Mouse (Mus musculus) neural tube, embryonic 13.5 days (tissue): ENCODE data around the gene Gucy2e. TPM values are rescaled to one million over a fixed set of nuclear protein-coding genes. Genes with fewer than 3 reads are reported as not detected.

Experiments
- ATAC-seq: fragments of 200-750 bp; cut with Nextera tagmentation; 2 replicates; pipeline ENCODE4 v1.8.0; 2017; ENCODE audit warnings: low read depth, mild to moderate bottlenecking, moderate TSS enrichment, moderate library complexity
- H3K27ac ChIP-seq: fragments of 300-500 bp; sonication (generic); replicated peaks from 2 replicates; pipeline ENCODE4 v1.5.1; 2015; ENCODE audit warnings: moderate library complexity, mild to moderate bottlenecking, inconsistent platforms
- H3K27me3 ChIP-seq: fragments of 300-500 bp; sonication (generic); 2 replicates; pipeline ENCODE4 v1.6.1; 2015; ENCODE audit warnings: mild to moderate bottlenecking, inconsistent platforms
- H3K36me3 ChIP-seq: fragments of 300-500 bp; sonication (generic); 2 replicates; pipeline ENCODE4 v1.6.1; 2015; ENCODE audit warnings: mild to moderate bottlenecking, inconsistent platforms
- H3K4me1 ChIP-seq: fragments of 300-500 bp; sonication (generic); replicated peaks from 2 replicates; pipeline ENCODE4 v1.6.1; 2015; ENCODE audit warnings: inconsistent platforms
- H3K4me2 ChIP-seq: fragments of 300-500 bp; sonication (generic); 2 replicates; pipeline ENCODE4 v1.6.1; 2015; ENCODE audit warnings: inconsistent platforms, mild to moderate bottlenecking, moderate library complexity
- H3K4me3 ChIP-seq: fragments of 300-500 bp; sonication (generic); 2 replicates; pipeline ENCODE4 v1.5.1; 2015; ENCODE audit warnings: mild to moderate bottlenecking, inconsistent platforms
- H3K9ac ChIP-seq: fragments of 300-500 bp; sonication (generic); 2 replicates; pipeline ENCODE4 v1.6.1; 2015; ENCODE audit warnings: moderate library complexity, mild to moderate bottlenecking, inconsistent platforms
- H3K9me3 ChIP-seq: fragments of 300-500 bp; sonication (generic); 2 replicates; pipeline ENCODE4 v1.6.1; 2016; ENCODE audit warnings: inconsistent platforms
- WGBS: fragments of 180-500 bp; shearing (Covaris S2); methylation state at CpG from one replicate; pipeline ENCODE4 v1.1.7; 2015; 5-methylcytosine and 5-hydroxymethylcytosine counted together
- polyA plus RNA-seq: library from polyadenylated mRNA; unstranded; fragments of >200 nt; fragmentation: Nextera tagmentation; extraction: Ambion mirVana; gene quantifications from 2 replicates; pipeline ENCODE4 v1.2.1, GENCODE M21; 2015

Gene Gucy2e
- polyA plus RNA-seq, 1 experiment from 2014 or later, result 0.21 TPM

- under 1% methylated on average over 33 of the region's 33 CpGs for WGBS
- no peaks in the 10 kb centered on the region for H3K9me3 ChIP-seq
- ATAC-seq, result peak; percentile 94
- peaks cover 22% of the 10 kb centered on the region for H3K4me1 ChIP-seq
- peaks cover 51% of the 10 kb centered on the region for H3K27me3 ChIP-seq
- peak overlapping the region; percentile 70 for H3K9ac ChIP-seq
- peak overlapping the region; percentile 77 for H3K4me2 ChIP-seq
- no peaks in the 10 kb centered on the region for H3K36me3 ChIP-seq
- peak overlapping the region; percentile 46 for H3K4me3 ChIP-seq
- peak overlapping the region; percentile 83 for H3K27ac ChIP-seq
These were observed 1.4 kb downstream of the Gucy2e start for GRCm38 (mm10) chr11:69235285-69236060.

GRCm38 (mm10) chr11:69233141-69233540, 3.7 kb downstream of the Gucy2e start:
- 90% methylated on average over 2 of the region's 2 CpGs for WGBS
- Histone ChIP-seq H3K4me1 (peaks cover 26% of the 10 kb centered on the region), H3K4me2 (no peak overlapping the region), H3K27me3 (peaks cover 39% of the 10 kb centered on the region), H3K27ac (no peak overlapping the region), H3K36me3 (no peaks in the 10 kb centered on the region), H3K9me3 (no peaks in the 10 kb centered on the region), H3K9ac (no peak overlapping the region), H3K4me3 (no peak overlapping the region)
- no peak for ATAC-seq

GRCm38 (mm10) chr11:69230420-69230819, 6.4 kb downstream of the Gucy2e start:
- ATAC-seq, result no peak
- no peak overlapping the region for H3K9ac ChIP-seq
- no peaks in the 10 kb centered on the region for H3K36me3 ChIP-seq
- H3K4me3 ChIP-seq, result no peak overlapping the region
- 76% methylated on average over 4 of the region's 4 CpGs for WGBS
- H3K27me3 ChIP-seq, result peaks cover 27% of the 10 kb centered on the region
- no peak overlapping the region for H3K27ac ChIP-seq
- H3K4me1 ChIP-seq, result peaks cover 10% of the 10 kb centered on the region
- H3K4me2 ChIP-seq, result no peak overlapping the region
- H3K9me3 ChIP-seq, result no peaks in the 10 kb centered on the region

- Histone ChIP-seq H3K9me3 (no peaks in the 10 kb centered on the region), H3K27ac (no peak overlapping the region), H3K9ac (no peak overlapping the region), H3K4me2 (no peak overlapping the region), H3K27me3 (peaks cover 12% of the 10 kb centered on the region; the same call in 1 of the 2 replicates), H3K4me3 (no peak overlapping the region), H3K36me3 (no peaks in the 10 kb centered on the region), H3K4me1 (0 out of 2 replicates have a peak, but pooled peaks cover 4% of the 10 kb centered on the region)
- ATAC-seq, result no peak
- 83% methylated on average over 1 of the region's 1 CpGs for WGBS
These were observed 11.1 kb downstream of the Gucy2e start for GRCm38 (mm10) chr11:69225715-69226114.

GRCm38 (mm10) chr11:69223101-69223500, 13.7 kb downstream of the Gucy2e start:
- peaks cover 12% of the 10 kb centered on the region; the same call in 1 of the 2 replicates for H3K27me3 ChIP-seq
- no peaks in the 10 kb centered on the region for H3K36me3 ChIP-seq
- H3K4me1 ChIP-seq, result no peaks in the 10 kb centered on the region
- no peak overlapping the region for H3K4me2 ChIP-seq
- H3K9me3 ChIP-seq, result no peaks in the 10 kb centered on the region
- no peak overlapping the region for H3K27ac ChIP-seq
- no peak for ATAC-seq
- H3K4me3 ChIP-seq, result no peak overlapping the region
- WGBS, result 91% methylated on average over 4 of the region's 4 CpGs
- no peak overlapping the region for H3K9ac ChIP-seq

- Histone ChIP-seq H3K27ac (no peak overlapping the region), H3K4me3 (no peak overlapping the region), H3K4me1 (no peaks in the 10 kb centered on the region), H3K4me2 (no peak overlapping the region), H3K9ac (no peak overlapping the region), H3K9me3 (no peaks in the 10 kb centered on the region), H3K36me3 (no peaks in the 10 kb centered on the region), H3K27me3 (no peaks in the 10 kb centered on the region)
- 79% methylated on average over 4 of the region's 4 CpGs for WGBS
- ATAC-seq, result no peak
These were observed 15.8 kb downstream of the Gucy2e start for GRCm38 (mm10) chr11:69221070-69221469.

GRCm38 (mm10) chr11:69218661-69219060, 18.2 kb downstream of the Gucy2e start:
- ATAC-seq, result no peak
- H3K9ac ChIP-seq, result no peak overlapping the region
- H3K9me3 ChIP-seq, result no peaks in the 10 kb centered on the region
- H3K4me3 ChIP-seq, result no peak overlapping the region
- H3K27me3 ChIP-seq, result no peaks in the 10 kb centered on the region
- H3K4me1 ChIP-seq, result no peaks in the 10 kb centered on the region
- no peak overlapping the region for H3K27ac ChIP-seq
- no peaks in the 10 kb centered on the region for H3K36me3 ChIP-seq
- H3K4me2 ChIP-seq, result no peak overlapping the region
- WGBS, result 57% methylated on average over 2 of the region's 2 CpGs

- Histone ChIP-seq H3K9me3 (no peaks in the 10 kb centered on the region), H3K4me2 (no peak overlapping the region)
- WGBS, result 89% methylated on average over 5 of the region's 5 CpGs
These were observed 19.4 kb downstream of the Gucy2e start for GRCm38 (mm10) chr11:69217411-69217810.

GRCm38 (mm10) chr11:69211431-69211830, 25.4 kb downstream of the Gucy2e start:
- no peak; the same call in 1 of the 2 replicates for ATAC-seq
- no peaks in the 10 kb centered on the region for H3K9me3 ChIP-seq
- no peaks in the 10 kb centered on the region for H3K36me3 ChIP-seq
- H3K4me3 ChIP-seq, result peak overlapping the region; percentile 36
- peak overlapping the region; percentile 47; the same call in 1 of the 2 replicates for H3K9ac ChIP-seq
- H3K4me1 ChIP-seq, result no peaks in the 10 kb centered on the region
- peak overlapping the region; percentile 49; the same call in 1 of the 2 replicates for H3K27ac ChIP-seq
- peak overlapping the region; percentile 47 for H3K4me2 ChIP-seq
- WGBS, result 30% methylated on average over 2 of the region's 2 CpGs
- H3K27me3 ChIP-seq, result no peaks in the 10 kb centered on the region

More at GRCm38 (mm10) chr11:69217411-69217810, 19.4 kb downstream of the Gucy2e start:
- no peaks in the 10 kb centered on the region for H3K4me1 ChIP-seq
- no peak overlapping the region for H3K4me3 ChIP-seq
- H3K27me3 ChIP-seq, result no peaks in the 10 kb centered on the region
- ATAC-seq, result no peak
- no peaks in the 10 kb centered on the region for H3K36me3 ChIP-seq
- no peak overlapping the region for H3K9ac ChIP-seq
- H3K27ac ChIP-seq, result no peak overlapping the region

- Histone ChIP-seq H3K27me3 (peaks cover 17% of the 10 kb centered on the region), H3K9ac (no peak overlapping the region), H3K9me3 (no peaks in the 10 kb centered on the region), H3K4me2 (no peak overlapping the region), H3K4me1 (0 out of 2 replicates have a peak, but pooled peaks cover under 1% of the 10 kb centered on the region), H3K27ac (no peak overlapping the region), H3K36me3 (no peaks in the 10 kb centered on the region), H3K4me3 (no peak overlapping the region)
- 85% methylated on average over 13 of the region's 13 CpGs for WGBS
- ATAC-seq, result no peak
These were observed 34.2 kb downstream of the Gucy2e start for GRCm38 (mm10) chr11:69202469-69203230.

- Histone ChIP-seq H3K27me3 (peaks cover 40% of the 10 kb centered on the region), H3K4me1 (peaks cover 9% of the 10 kb centered on the region), H3K36me3 (no peaks in the 10 kb centered on the region), H3K4me3 (no peak overlapping the region), H3K27ac (no peak overlapping the region), H3K9ac (no peak overlapping the region), H3K4me2 (no peak overlapping the region), H3K9me3 (no peaks in the 10 kb centered on the region)
- ATAC-seq, result no peak
- 80% methylated on average over 6 of the region's 6 CpGs for WGBS
These were observed 36.6 kb downstream of the Gucy2e start for GRCm38 (mm10) chr11:69200231-69200630.

- Histone ChIP-seq H3K27ac (no peak overlapping the region), H3K4me1 (peaks cover 9% of the 10 kb centered on the region), H3K4me3 (no peak overlapping the region), H3K27me3 (peaks cover 42% of the 10 kb centered on the region), H3K9ac (no peak overlapping the region), H3K4me2 (no peak overlapping the region), H3K9me3 (no peaks in the 10 kb centered on the region), H3K36me3 (no peaks in the 10 kb centered on the region)
- no peak for ATAC-seq
- 96% methylated on average over 1 of the region's 1 CpGs for WGBS
These were observed 37.6 kb downstream of the Gucy2e start for GRCm38 (mm10) chr11:69199251-69199650.
